Mouse (Mus musculus) telencephalon, adult 2 months (tissue): ENCODE results near the gene Ifitm1.
"Not testable (repeated sequence)": the region's sequence is repeated elsewhere in the genome, so short reads cannot be mapped to it uniquely, and the experiment has no call there.

Experiments used
- DNase-seq: peaks from one replicate; pipeline ENCODE4 v3.0.0-alpha.2; 2011; ENCODE audit warnings: low read depth, low spot score

Gene Ifitm1

GRCm38 (mm10) chr7:140974940-140975339 is 7.9 kb downstream of the Ifitm1 start:
- DNase-seq: no peak

- no peak for DNase-seq
Observed at GRCm38 (mm10) chr7:140975465-140975864, 8.4 kb downstream of the Ifitm1 start.

- DNase-seq: not testable (repeated sequence)
Observed at GRCm38 (mm10) chr7:140976720-140977119, 9.7 kb downstream of the Ifitm1 start.

- no peak for DNase-seq
Observed at GRCm38 (mm10) chr7:140981704-140982103, 14.7 kb downstream of the Ifitm1 start.

- DNase-seq: no peak
Observed at GRCm38 (mm10) chr7:140982971-140983370, 15.9 kb downstream of the Ifitm1 start.

- peak; percentile 75 for DNase-seq
Observed at GRCm38 (mm10) chr7:140987182-140988138, 20.4 kb downstream of the Ifitm1 start.

- DNase-seq: no peak
Observed at GRCm38 (mm10) chr7:140989022-140989421, 22.0 kb downstream of the Ifitm1 start.

- DNase-seq: no peak
Observed at GRCm38 (mm10) chr7:140990185-140990584, 23.2 kb downstream of the Ifitm1 start.

GRCm38 (mm10) chr7:140990622-140991021 is 23.6 kb downstream of the Ifitm1 start:
- no peak for DNase-seq

GRCm38 (mm10) chr7:140991117-140991689 is 24.2 kb downstream of the Ifitm1 start:
- DNase-seq: no peak

- no peak for DNase-seq
Observed at GRCm38 (mm10) chr7:140997817-140998216, 30.8 kb downstream of the Ifitm1 start.

- no peak for DNase-seq
Observed at GRCm38 (mm10) chr7:140998853-140999700, 32.1 kb downstream of the Ifitm1 start.

- DNase-seq: no peak
Observed at GRCm38 (mm10) chr7:141000881-141001708, 34.1 kb downstream of the Ifitm1 start.

- DNase-seq: no peak
Observed at GRCm38 (mm10) chr7:141003248-141004010, 36.4 kb downstream of the Ifitm1 start.

GRCm38 (mm10) chr7:141006446-141006845 is 39.4 kb downstream of the Ifitm1 start:
- no peak for DNase-seq

- DNase-seq: no peak
Observed at GRCm38 (mm10) chr7:141006914-141007313, 39.9 kb downstream of the Ifitm1 start.

GRCm38 (mm10) chr7:141008312-141008761 is 41.3 kb downstream of the Ifitm1 start:
- DNase-seq: no peak

- DNase-seq: no peak
Observed at GRCm38 (mm10) chr7:141008938-141009660, 42.1 kb downstream of the Ifitm1 start.

- DNase-seq: no peak
Observed at GRCm38 (mm10) chr7:141009665-141010064, 42.6 kb downstream of the Ifitm1 start.
